Mouse (Mus musculus): ENCODE data around the gene Thap2. TPM values are rescaled to one million over a fixed set of nuclear protein-coding genes. Genes with fewer than 3 reads are reported as not detected.

Gene Thap2
- polyA plus RNA-seq, 1 experiment, result 14.6 TPM

- Histone ChIP-seq H3K27me3 (ENCODE audit: control insufficient read depth, insufficient read depth, low read length) (no peaks in the 10 kb centered on the region), H3K4me1 (ENCODE audit: control insufficient read depth, insufficient read depth, low read length) (peaks cover 3% of the 10 kb centered on the region; the same call in 1 of the 2 replicates), H3K4me3 (replicated peaks; ENCODE audit: insufficient read depth, low read depth, low read length) (no peak overlapping the region), H3K27ac (ENCODE audit: insufficient read depth, low read length) (no peak overlapping the region)
- TF ChIP-seq POLR2A (IDR thresholded peaks at IDR 0.05; ENCODE audit: borderline replicate concordance, insufficient read depth, low read length) (no peak), CTCF (IDR thresholded peaks at IDR 0.05; ENCODE audit: borderline replicate concordance, insufficient read depth, low read depth, low read length) (no peak)
- no peak for DNase-seq
- 39% methylated on average over 3 of the region's 3 CpGs for WGBS
Observed at GRCm38 (mm10) chr10:115387891-115388290, 3.6 kb upstream of the Thap2 start.

GRCm38 (mm10) chr10:115385018-115386002 lies 1.1 kb upstream of the Thap2 start:
- under 1% methylated on average over 100 of the region's 101 CpGs for WGBS
- DNase-seq, result peak; percentile 55 to 62
- TF ChIP-seq POLR2A (IDR thresholded peaks at IDR 0.05; ENCODE audit: borderline replicate concordance, insufficient read depth, low read length), result no peak
- no peak for TF ChIP-seq CTCF (IDR thresholded peaks at IDR 0.05; ENCODE audit: borderline replicate concordance, insufficient read depth, low read depth, low read length)
- peak overlapping the region; percentile 91 for H3K4me3 ChIP-seq (replicated peaks; ENCODE audit: insufficient read depth, low read depth, low read length)
- peak overlapping the region; percentile 55 for H3K27ac ChIP-seq (ENCODE audit: insufficient read depth, low read length)
- H3K4me1 ChIP-seq (ENCODE audit: control insufficient read depth, insufficient read depth, low read length), result peaks cover 7% of the 10 kb centered on the region; the same call in 1 of the 2 replicates
- H3K27me3 ChIP-seq (ENCODE audit: control insufficient read depth, insufficient read depth, low read length), result no peaks in the 10 kb centered on the region

GRCm38 (mm10) chr10:115383644-115384220 lies 511 bp downstream of the Thap2 start:
- DNase-seq, result no peak
- Histone ChIP-seq H3K4me3 (replicated peaks; ENCODE audit: insufficient read depth, low read depth, low read length) (peak overlapping the region; percentile 83), H3K4me1 (ENCODE audit: control insufficient read depth, insufficient read depth, low read length) (peaks cover 7% of the 10 kb centered on the region; the same call in 1 of the 2 replicates), H3K27ac (ENCODE audit: insufficient read depth, low read length) (peak overlapping the region; percentile 96), H3K27me3 (ENCODE audit: control insufficient read depth, insufficient read depth, low read length) (no peaks in the 10 kb centered on the region)
- TF ChIP-seq CTCF (IDR thresholded peaks at IDR 0.05; ENCODE audit: borderline replicate concordance, insufficient read depth, low read depth, low read length) (no peak), POLR2A (IDR thresholded peaks at IDR 0.05; ENCODE audit: borderline replicate concordance, insufficient read depth, low read length) (no peak)
- under 1% methylated on average over 15 of the region's 15 CpGs for WGBS

- Histone ChIP-seq H3K27ac (ENCODE audit: insufficient read depth, low read length) (no peak overlapping the region), H3K27me3 (ENCODE audit: control insufficient read depth, insufficient read depth, low read length) (no peaks in the 10 kb centered on the region), H3K4me3 (replicated peaks; ENCODE audit: insufficient read depth, low read depth, low read length) (peak overlapping the region; percentile 83), H3K4me1 (ENCODE audit: control insufficient read depth, insufficient read depth, low read length) (peaks cover 7% of the 10 kb centered on the region; the same call in 1 of the 2 replicates)
- no peak for DNase-seq
- WGBS, result 10% methylated on average over 12 of the region's 12 CpGs
- no peak for TF ChIP-seq CTCF (IDR thresholded peaks at IDR 0.05; ENCODE audit: borderline replicate concordance, insufficient read depth, low read depth, low read length)
- TF ChIP-seq POLR2A (IDR thresholded peaks at IDR 0.05; ENCODE audit: borderline replicate concordance, insufficient read depth, low read length), result no peak
Observed at GRCm38 (mm10) chr10:115382846-115383643, 1.2 kb downstream of the Thap2 start.

- TF ChIP-seq CTCF (IDR thresholded peaks at IDR 0.05; ENCODE audit: borderline replicate concordance, insufficient read depth, low read depth, low read length), result no peak
- no peak for TF ChIP-seq POLR2A (IDR thresholded peaks at IDR 0.05; ENCODE audit: borderline replicate concordance, insufficient read depth, low read length)
- Histone ChIP-seq H3K27me3 (ENCODE audit: control insufficient read depth, insufficient read depth, low read length) (no peaks in the 10 kb centered on the region), H3K4me1 (ENCODE audit: control insufficient read depth, insufficient read depth, low read length) (peaks cover 7% of the 10 kb centered on the region; the same call in 1 of the 2 replicates), H3K27ac (ENCODE audit: insufficient read depth, low read length) (no peak overlapping the region), H3K4me3 (replicated peaks; ENCODE audit: insufficient read depth, low read depth, low read length) (no peak overlapping the region)
- no peak for DNase-seq
- WGBS, result 90% methylated on average over 2 of the region's 2 CpGs
Observed at GRCm38 (mm10) chr10:115381506-115382084, 2.6 kb downstream of the Thap2 start.

GRCm38 (mm10) chr10:115363151-115363550 lies 21.1 kb downstream of the Thap2 start:
- 90% methylated on average over 4 of the region's 4 CpGs for WGBS
- no peak for TF ChIP-seq CTCF (IDR thresholded peaks at IDR 0.05; ENCODE audit: borderline replicate concordance, insufficient read depth, low read depth, low read length)
- TF ChIP-seq POLR2A (IDR thresholded peaks at IDR 0.05; ENCODE audit: borderline replicate concordance, insufficient read depth, low read length), result no peak
- DNase-seq, result no peak
- no peak overlapping the region for H3K27ac ChIP-seq (ENCODE audit: insufficient read depth, low read length)
- no peak overlapping the region for H3K4me3 ChIP-seq (replicated peaks; ENCODE audit: insufficient read depth, low read depth, low read length)
- 0 out of 2 replicates have a peak, but pooled peaks cover 3% of the 10 kb centered on the region for H3K4me1 ChIP-seq (ENCODE audit: control insufficient read depth, insufficient read depth, low read length)
- no peaks in the 10 kb centered on the region for H3K27me3 ChIP-seq (ENCODE audit: control insufficient read depth, insufficient read depth, low read length)

- Histone ChIP-seq H3K4me1 (ENCODE audit: control insufficient read depth, insufficient read depth, low read length) (0 out of 2 replicates have a peak, but pooled peaks cover 3% of the 10 kb centered on the region), H3K4me3 (replicated peaks; ENCODE audit: insufficient read depth, low read depth, low read length) (peak overlapping the region; percentile 56), H3K27ac (ENCODE audit: insufficient read depth, low read length) (peak overlapping the region; percentile 17; the same call in 1 of the 2 replicates), H3K27me3 (ENCODE audit: control insufficient read depth, insufficient read depth, low read length) (no peaks in the 10 kb centered on the region)
- DNase-seq, result no peak
- TF ChIP-seq CTCF (IDR thresholded peaks at IDR 0.05; ENCODE audit: borderline replicate concordance, insufficient read depth, low read depth, low read length), result no peak
- TF ChIP-seq POLR2A (IDR thresholded peaks at IDR 0.05; ENCODE audit: borderline replicate concordance, insufficient read depth, low read length), result no peak
- WGBS, result 6% methylated on average over 9 of the region's 9 CpGs
Observed at GRCm38 (mm10) chr10:115362623-115362964, 21.6 kb downstream of the Thap2 start.
